Mouse (Mus musculus): ENCODE results near the gene Kiss1.

Gene Kiss1

GRCm38 (mm10) chr1:133364022-133364630, 42.5 kb downstream of the Kiss1 start:
- DNase-seq, result no peak

- no peak for DNase-seq
These were observed 43.2 kb downstream of the Kiss1 start for GRCm38 (mm10) chr1:133364890-133365289.

GRCm38 (mm10) chr1:133366951-133367605, 45.4 kb downstream of the Kiss1 start:
- DNase-seq, result no peak

GRCm38 (mm10) chr1:133367606-133368488, 46.2 kb downstream of the Kiss1 start:
- DNase-seq, result peak; percentile 65

GRCm38 (mm10) chr1:133368644-133369043, 47.0 kb downstream of the Kiss1 start:
- no peak for DNase-seq

- DNase-seq, result no peak
These were observed 48.7 kb downstream of the Kiss1 start for GRCm38 (mm10) chr1:133370352-133370751.

- no peak for DNase-seq
These were observed 49.8 kb downstream of the Kiss1 start for GRCm38 (mm10) chr1:133371431-133371830.

GRCm38 (mm10) chr1:133372113-133372512, 50.4 kb downstream of the Kiss1 start:
- no peak for DNase-seq

GRCm38 (mm10) chr1:133375696-133376346, 54.1 kb downstream of the Kiss1 start:
- no peak for DNase-seq

GRCm38 (mm10) chr1:133377547-133377946, 55.9 kb downstream of the Kiss1 start:
- DNase-seq, result no peak
